Comparison of ENCODE assay signal across 12 mouse cellular contexts in genomic region chr10:94210718-94211618, GRCm38 (mm10). TPM values are rescaled to one million over a fixed set of nuclear protein-coding genes. Genes with fewer than 3 reads are reported as not detected.
DNase-seq lines count a peak whose midpoint lies in the region; ATAC-seq lines count a peak whose summit lies in the region.
"Had no signal": no experiment of that assay in that cellular context is flagged by ENCODE, and none has a peak within 500 bp of the region (broad histone marks: within the 10 kb centered on the region; RNA-seq: fewer than 3 reads in every experiment).

No protein-coding gene starts in this region.

- ATAC-seq in hindbrain, embryonic 11.5 days (ENCODE audit: low FRiP score) = peak; percentile 43; the same call in 1 of the 2 replicates
- ATAC-seq in erythroblast, adult 5-6 weeks (replicated peaks; ENCODE audit: low FRiP score, poor library complexity, severe bottlenecking) = no peak

- 66% methylated on average over 6 of the region's 6 CpGs for WGBS in hindbrain, embryonic 11.5 days
- WGBS in hindbrain, embryonic 10.5 days = 69% methylated on average over 6 of the region's 6 CpGs

- no peak for DNase-seq in hindbrain, embryonic 11.5 days (ENCODE audit: low spot score)
- no peak for DNase-seq in hindbrain, embryonic 10.5 days (ENCODE audit: low spot score)
- DNase-seq in thymus, postnatal 0 days (ENCODE audit: low spot score) = peak; percentile 17
- DNase-seq in thymus, adult 18-20 months = no peak
- peak; percentile 7 for DNase-seq in induced T-regulatory cell, adult 2 months (ENCODE audit: low read depth)
- DNase-seq in ovary, postnatal 36 days (ENCODE audit: low spot score) = no peak
- no peak for DNase-seq in spleen, adult 18-20 months
- DNase-seq: cerebellum, adult 9-10 months; thymus, postnatal 4 days had no signal

- peaks cover 2% of the 10 kb centered on the region; the same call in 1 of the 2 replicates for H3K36me3 ChIP-seq in hindbrain, embryonic 11.5 days (ENCODE audit: control insufficient read depth, insufficient read depth, low read length)
- peaks cover 69% of the 10 kb centered on the region for H3K36me3 ChIP-seq in hindbrain, embryonic 10.5 days

- no peaks in the 10 kb centered on the region for H3K9me3 ChIP-seq in hindbrain, embryonic 11.5 days (ENCODE audit: control insufficient read depth, low read length)
- no peaks in the 10 kb centered on the region for H3K9me3 ChIP-seq in hindbrain, embryonic 10.5 days
- H3K9me3 ChIP-seq: limb, embryonic 12.5 days had no signal

- H3K4me2 ChIP-seq in hindbrain, embryonic 11.5 days (replicated peaks; ENCODE audit: low read depth, low read length) = no peak overlapping the region
- H3K4me2 ChIP-seq: heart, embryonic 11.5 days; limb, embryonic 12.5 days had no signal

- H3K4me3 ChIP-seq in hindbrain, embryonic 11.5 days (ENCODE audit: low read depth, low read length) = no peak overlapping the region
- H3K4me3 ChIP-seq in hindbrain, embryonic 10.5 days = no peak overlapping the region
- H3K4me3 ChIP-seq: limb, embryonic 12.5 days had no signal

- H3K27ac ChIP-seq in hindbrain, embryonic 11.5 days (ENCODE audit: low read depth, low read length) = no peak overlapping the region
- no peak overlapping the region for H3K27ac ChIP-seq in hindbrain, embryonic 10.5 days
- H3K27ac ChIP-seq: limb, embryonic 12.5 days had no signal

- H3K27me3 ChIP-seq in hindbrain, embryonic 11.5 days (ENCODE audit: control insufficient read depth, insufficient read depth, low read length) = no peaks in the 10 kb centered on the region
- H3K27me3 ChIP-seq in hindbrain, embryonic 10.5 days (ENCODE audit: insufficient read depth, poor library complexity, severe bottlenecking) = no peaks in the 10 kb centered on the region
- H3K27me3 ChIP-seq: limb, embryonic 12.5 days had no signal

- H3K4me1 ChIP-seq in hindbrain, embryonic 11.5 days (replicated peaks; ENCODE audit: control insufficient read depth, insufficient read depth, low read length) = no peaks in the 10 kb centered on the region
- no peaks in the 10 kb centered on the region; the same call in 1 of the 2 replicates for H3K4me1 ChIP-seq in hindbrain, embryonic 10.5 days (replicated peaks)
- H3K4me1 ChIP-seq: limb, embryonic 12.5 days had no signal

- no peak overlapping the region for H3K9ac ChIP-seq in hindbrain, embryonic 11.5 days (ENCODE audit: low read depth, low read length)
- H3K9ac ChIP-seq: limb, embryonic 12.5 days had no signal

RNA-seq across cellular contexts. Expression of gene Ndufa12, which starts 12.4 kb away (rescaled TPM):
- 451 and 474 TPM in 2 replicates for polyA plus RNA-seq in hindbrain, embryonic 11.5 days (2014; fragmentation: Nextera tagmentation; extraction: Ambion mirVana)
- 581 and 616 TPM in 2 replicates for polyA plus RNA-seq in hindbrain, embryonic 10.5 days (2016; fragmentation: Nextera tagmentation; extraction: Ambion mirVana)
- 436 and 485 TPM in 2 replicates for polyA plus RNA-seq in thymus, postnatal 0 days (2015; fragmentation: Nextera tagmentation; extraction: Ambion mirVana)
- 15.9 and 21.9 TPM in 2 replicates for total RNA-seq in erythroblast, adult 5-6 weeks (2015; ENCODE audit: low replicate concordance)
- total RNA-seq in erythroblast, adult 5-6 weeks (2017; ENCODE audit: low replicate concordance) = 31.1 and 65.5 TPM in 2 replicates

Comparison
In these comparisons a context has a peak if more than half of its experiments do, and no peak if none do; other contexts are left out.
1. DNase-seq: peak in thymus, postnatal 0 days (single experiment) and induced T-regulatory cell, adult 2 months (single experiment); none in hindbrain, embryonic 11.5 days (single experiment), hindbrain, embryonic 10.5 days (single experiment), thymus, adult 18-20 months (0 of 2), ovary, postnatal 36 days (single experiment) and spleen, adult 18-20 months (0 of 2).